Mouse (Mus musculus) liver, embryonic 12.5 days (tissue): ENCODE measurements at regions not wholly inside any gene's neighbourhood (a gene's known extent, or its start where the extent isn't known, plus 50 kb on each side); places are given as distances from the start of the nearest gene placed in this dataset.

Experiments used
- ATAC-seq: fragments of 200-750 bp; cut with Nextera tagmentation; 2 replicates; pipeline ENCODE4 v1.8.0; 2017; ENCODE audit warnings: moderate number of reproducible peaks, mild to moderate bottlenecking, moderate library complexity
- H3K27ac ChIP-seq: fragments of 300-500 bp; sonication (generic); 2 replicates; pipeline ENCODE4 v1.5.1; 2016; ENCODE audit warnings: mild to moderate bottlenecking
- H3K27me3 ChIP-seq: fragments of 300-500 bp; sonication (generic); replicated peaks from 2 replicates; pipeline ENCODE4 v1.6.1; 2016; ENCODE audit warnings: mild to moderate bottlenecking, moderate library complexity
- H3K36me3 ChIP-seq: fragments of 300-500 bp; sonication (generic); 2 replicates; pipeline ENCODE4 v1.6.1; 2016; ENCODE audit warnings: mild to moderate bottlenecking, moderate library complexity
- H3K4me1 ChIP-seq: fragments of 300-500 bp; sonication (generic); 2 replicates; pipeline ENCODE4 v1.6.1; 2016
- H3K4me2 ChIP-seq: fragments of 300-500 bp; sonication (generic); 2 replicates; pipeline ENCODE4 v1.6.1; 2016; ENCODE audit warnings: mild to moderate bottlenecking, moderate library complexity
- H3K4me3 ChIP-seq: fragments of 300-500 bp; sonication (generic); 2 replicates; pipeline ENCODE4 v1.5.1; 2016; ENCODE audit warnings: mild to moderate bottlenecking, moderate library complexity
- H3K9ac ChIP-seq: fragments of 300-500 bp; sonication (generic); 2 replicates; pipeline ENCODE4 v1.6.1; 2016; ENCODE audit warnings: mild to moderate bottlenecking, moderate library complexity
- H3K9me3 ChIP-seq: fragments of 300-500 bp; sonication (generic); replicated peaks from 2 replicates; pipeline ENCODE4 v1.6.1; 2016; ENCODE audit warnings: mild to moderate bottlenecking, moderate library complexity
- WGBS: fragments of 180-500 bp; shearing (Covaris S2); methylation state at CpG from one replicate; pipeline ENCODE4 v1.1.7; 2016; ENCODE audit not compliant: insufficient replicate concordance; 5-methylcytosine and 5-hydroxymethylcytosine counted together

DNA sequence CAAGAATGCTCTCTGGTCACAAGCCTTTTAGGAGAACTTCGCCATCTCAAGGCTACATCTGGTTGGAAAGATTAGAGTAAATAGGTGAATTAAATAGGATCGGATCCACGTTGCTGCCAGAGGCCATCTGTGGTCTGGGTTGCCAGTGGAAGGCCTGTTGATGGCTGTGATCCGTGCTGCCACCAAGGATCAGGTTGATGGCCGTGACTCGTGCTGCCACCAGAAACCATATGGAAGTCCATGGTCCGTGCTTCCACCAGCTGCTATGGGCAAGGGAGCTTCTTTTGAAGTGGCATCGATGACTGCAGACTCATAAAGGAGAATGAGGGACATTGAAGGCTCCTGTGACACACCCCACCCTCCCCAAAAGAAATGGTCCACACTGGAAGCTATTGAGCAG, 79.6 kb downstream of the Atp1a1 start:
- no peak for ATAC-seq
- Histone ChIP-seq H3K27me3 (no peaks in the 10 kb centered on the region), H3K4me3 (no peak overlapping the region), H3K36me3 (no peaks in the 10 kb centered on the region), H3K4me2 (no peak overlapping the region), H3K4me1 (peaks cover 18% of the 10 kb centered on the region), H3K9me3 (no peaks in the 10 kb centered on the region), H3K27ac (no peak overlapping the region), H3K9ac (no peak overlapping the region)
- 62% methylated on average over 8 of the region's 8 CpGs for WGBS

DNA sequence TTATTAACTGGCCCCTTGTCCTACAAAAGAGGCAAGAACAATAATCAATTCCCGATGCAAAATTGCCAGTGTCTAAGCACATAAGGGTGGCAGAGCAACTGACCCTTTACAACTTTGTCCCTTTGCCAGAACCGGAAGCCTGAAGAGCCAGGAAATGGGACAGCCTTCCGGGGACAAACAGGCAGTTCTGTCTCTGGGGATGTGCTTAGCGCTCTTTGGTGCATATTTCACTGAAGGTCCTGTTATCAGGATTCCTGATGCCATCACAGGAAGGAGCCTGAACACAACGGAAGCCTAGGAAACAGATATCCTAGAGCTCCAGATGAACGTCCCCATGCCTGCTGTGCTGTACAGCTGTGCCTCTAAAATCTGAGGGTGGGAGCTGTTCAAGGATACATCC, 80.0 kb downstream of the Atp1a1 start:
- ATAC-seq = no peak
- H3K4me3 ChIP-seq = no peak overlapping the region
- no peaks in the 10 kb centered on the region for H3K36me3 ChIP-seq
- 17% methylated on average over 6 of the region's 6 CpGs for WGBS
- no peak overlapping the region for H3K4me2 ChIP-seq
- H3K27me3 ChIP-seq = no peaks in the 10 kb centered on the region
- H3K27ac ChIP-seq = no peak overlapping the region
- no peak overlapping the region for H3K9ac ChIP-seq
- H3K9me3 ChIP-seq = no peaks in the 10 kb centered on the region
- H3K4me1 ChIP-seq = peaks cover 18% of the 10 kb centered on the region

DNA sequence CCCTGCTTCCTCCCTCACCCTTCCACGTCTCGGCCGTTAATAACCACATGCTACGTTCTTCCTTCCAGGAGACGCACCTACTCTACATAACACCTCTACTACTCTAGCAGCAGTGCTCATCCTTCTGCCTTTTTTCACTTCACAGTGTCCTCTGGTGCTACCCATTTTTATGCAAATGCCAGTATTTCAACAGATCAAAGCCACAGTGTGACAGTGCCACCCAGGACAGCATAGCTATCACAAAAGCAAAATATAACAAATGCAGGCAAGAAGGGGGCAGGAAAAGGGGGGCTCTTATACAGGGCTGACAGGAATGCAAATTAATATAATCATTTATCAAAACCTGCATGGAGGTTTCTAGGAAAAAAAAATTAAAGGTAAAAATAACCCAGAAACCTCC, 81.2 kb downstream of the Atp1a1 start:
- H3K4me1 ChIP-seq = peaks cover 18% of the 10 kb centered on the region
- no peak overlapping the region for H3K9ac ChIP-seq
- H3K9me3 ChIP-seq = no peaks in the 10 kb centered on the region
- no peak for ATAC-seq
- no peak overlapping the region for H3K4me3 ChIP-seq
- no peaks in the 10 kb centered on the region for H3K27me3 ChIP-seq
- H3K4me2 ChIP-seq = no peak overlapping the region
- no peaks in the 10 kb centered on the region for H3K36me3 ChIP-seq
- whole genome bisulfite sequencing = 85% methylated on average over 5 of the region's 5 CpGs
- H3K27ac ChIP-seq = no peak overlapping the region

DNA sequence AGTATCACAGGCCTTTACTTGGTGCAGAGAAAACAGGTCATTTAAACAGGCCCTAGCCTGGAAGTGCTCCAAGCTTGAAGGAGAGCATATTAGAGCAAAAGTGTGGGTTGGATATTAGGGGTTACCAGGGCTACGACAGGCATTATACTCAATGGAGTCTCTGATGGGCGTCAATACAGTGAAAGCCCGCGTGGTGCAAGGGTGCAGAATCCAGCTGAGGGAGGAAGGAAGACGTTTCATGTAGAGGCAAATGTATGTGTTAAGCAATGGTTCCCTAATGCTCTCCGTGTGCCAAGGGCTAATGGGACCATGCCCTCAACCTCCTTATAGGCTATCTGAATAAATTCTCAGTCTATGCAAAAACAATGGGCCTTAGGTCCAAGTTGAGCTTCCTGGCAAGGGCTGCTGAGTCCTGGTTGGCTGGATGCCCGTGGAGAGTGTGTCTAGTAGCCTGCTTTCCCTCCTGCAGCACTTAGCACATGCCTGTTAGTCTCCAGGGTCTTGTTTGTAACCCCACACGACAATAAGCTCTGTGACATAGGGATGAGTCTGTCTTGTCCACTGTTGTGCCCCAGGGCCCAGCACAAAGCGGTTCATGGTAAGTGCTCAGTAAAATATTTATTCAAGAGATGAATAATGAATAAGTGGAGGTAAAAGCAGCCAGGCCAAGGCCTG, 82.1 kb downstream of the Atp1a1 start:
- 71% methylated on average over 9 of the region's 9 CpGs for WGBS
- Histone ChIP-seq H3K4me3 (no peak overlapping the region), H3K4me2 (no peak overlapping the region), H3K9ac (no peak overlapping the region), H3K27ac (no peak overlapping the region), H3K27me3 (no peaks in the 10 kb centered on the region), H3K4me1 (peaks cover 15% of the 10 kb centered on the region), H3K36me3 (no peaks in the 10 kb centered on the region), H3K9me3 (no peaks in the 10 kb centered on the region)
- ATAC-seq = no peak

DNA sequence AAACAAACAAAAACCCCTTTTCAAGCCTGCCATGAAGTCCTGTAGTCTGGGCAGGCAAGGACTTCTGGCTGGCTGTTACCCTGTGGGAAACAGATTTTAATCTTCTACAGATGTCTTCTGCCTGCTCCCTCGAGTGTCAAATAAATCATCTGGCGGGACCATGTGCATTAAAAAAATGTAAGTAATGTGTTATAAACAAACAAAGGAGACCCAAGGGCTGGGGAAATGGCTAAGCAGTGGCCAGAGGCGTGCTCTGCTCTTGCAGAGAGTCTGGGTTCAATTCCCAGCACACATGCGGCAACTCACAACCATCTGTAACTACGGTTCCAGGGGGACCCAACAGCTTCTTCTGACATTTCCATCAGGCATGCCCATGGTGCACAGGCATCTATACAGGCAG, 83.3 kb downstream of the Atp1a1 start:
- WGBS = 62% methylated on average over 5 of the region's 5 CpGs

DNA sequence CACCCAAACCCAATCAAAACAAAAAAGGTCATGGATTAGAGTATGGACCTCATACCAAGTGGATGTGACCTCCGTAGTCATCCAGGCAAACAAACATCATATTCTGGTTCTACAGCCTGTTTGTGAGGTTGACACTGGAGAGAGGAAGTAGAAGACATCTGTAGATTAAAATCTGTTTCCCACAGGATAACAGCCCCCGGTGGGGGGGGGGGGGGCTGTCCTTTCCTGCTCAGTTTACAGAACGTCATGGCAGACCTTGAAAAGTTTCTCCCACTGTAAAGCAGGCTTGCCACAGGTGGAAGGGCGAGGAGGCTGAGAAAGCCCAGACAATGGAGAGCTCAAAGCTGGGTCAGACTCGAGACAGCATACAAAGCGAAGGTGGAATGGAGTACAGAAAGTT, 84.4 kb downstream of the Atp1a1 start:
- 27% methylated on average over 6 of the region's 6 CpGs for WGBS
- Histone ChIP-seq H3K27ac (no peak overlapping the region), H3K36me3 (no peaks in the 10 kb centered on the region), H3K9ac (no peak overlapping the region), H3K4me2 (no peak overlapping the region), H3K9me3 (no peaks in the 10 kb centered on the region), H3K27me3 (no peaks in the 10 kb centered on the region), H3K4me3 (no peak overlapping the region), H3K4me1 (peaks cover 27% of the 10 kb centered on the region)
- no peak for ATAC-seq

More for the DNA sequence above, 83.3 kb downstream of the Atp1a1 start:
- no peak overlapping the region for H3K4me2 ChIP-seq
- H3K9me3 ChIP-seq = no peaks in the 10 kb centered on the region
- no peak overlapping the region for H3K4me3 ChIP-seq
- H3K36me3 ChIP-seq = no peaks in the 10 kb centered on the region
- no peaks in the 10 kb centered on the region for H3K27me3 ChIP-seq
- peaks cover 27% of the 10 kb centered on the region for H3K4me1 ChIP-seq
- no peak for ATAC-seq
- no peak overlapping the region for H3K27ac ChIP-seq
- H3K9ac ChIP-seq = no peak overlapping the region

DNA sequence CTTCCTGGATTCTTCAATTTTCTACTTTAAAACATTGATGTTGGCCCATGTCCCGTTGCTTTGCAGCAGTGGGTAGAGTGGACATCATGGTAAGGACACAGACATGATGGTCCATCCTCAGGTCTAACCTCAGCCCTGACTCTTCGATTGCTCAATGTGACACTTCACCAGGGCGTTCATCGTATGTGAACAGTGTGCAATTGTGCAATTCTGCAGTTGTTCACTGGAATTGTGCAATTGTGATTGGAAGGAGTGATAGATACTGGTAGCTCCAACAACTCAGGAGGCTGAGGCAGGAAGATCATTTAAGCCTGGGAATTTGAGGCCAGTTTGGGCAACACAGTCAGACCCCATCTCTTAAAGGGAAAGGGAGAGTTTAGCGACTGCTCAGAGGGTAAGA, 84.9 kb downstream of the Atp1a1 start:
- Histone ChIP-seq H3K27ac (no peak overlapping the region), H3K4me3 (no peak overlapping the region), H3K27me3 (no peaks in the 10 kb centered on the region), H3K4me1 (peaks cover 22% of the 10 kb centered on the region), H3K9ac (no peak overlapping the region), H3K36me3 (no peaks in the 10 kb centered on the region), H3K9me3 (no peaks in the 10 kb centered on the region), H3K4me2 (no peak overlapping the region)
- no peak for ATAC-seq
- WGBS = 65% methylated on average over 5 of the region's 5 CpGs

DNA sequence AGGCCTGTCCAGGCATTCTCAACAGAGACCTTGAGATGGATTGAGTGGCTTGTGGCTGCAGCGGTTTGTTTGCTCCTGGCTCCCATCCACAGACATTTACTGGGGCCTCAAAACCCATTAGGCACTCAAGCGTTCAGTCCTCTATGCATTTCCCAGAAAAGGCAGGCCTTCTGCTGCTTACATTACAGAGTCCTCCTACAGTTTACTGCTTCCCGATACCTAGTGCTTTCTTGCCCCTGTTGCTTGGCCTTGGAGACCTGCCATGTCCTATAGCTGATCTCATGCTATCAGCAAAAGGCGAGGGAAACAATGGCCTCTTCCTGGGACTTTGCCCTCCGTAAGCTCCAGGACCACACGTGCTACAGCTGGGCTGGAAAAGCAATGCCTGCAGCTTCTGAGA, 85.7 kb downstream of the Atp1a1 start:
- no peak overlapping the region for H3K27ac ChIP-seq
- H3K9me3 ChIP-seq = no peaks in the 10 kb centered on the region
- peaks cover 19% of the 10 kb centered on the region; the same call in 1 of the 2 replicates for H3K4me1 ChIP-seq
- no peaks in the 10 kb centered on the region for H3K36me3 ChIP-seq
- H3K9ac ChIP-seq = no peak overlapping the region
- H3K4me3 ChIP-seq = no peak overlapping the region
- WGBS = 69% methylated on average over 6 of the region's 6 CpGs
- no peaks in the 10 kb centered on the region for H3K27me3 ChIP-seq
- H3K4me2 ChIP-seq = no peak overlapping the region
- ATAC-seq = no peak

DNA sequence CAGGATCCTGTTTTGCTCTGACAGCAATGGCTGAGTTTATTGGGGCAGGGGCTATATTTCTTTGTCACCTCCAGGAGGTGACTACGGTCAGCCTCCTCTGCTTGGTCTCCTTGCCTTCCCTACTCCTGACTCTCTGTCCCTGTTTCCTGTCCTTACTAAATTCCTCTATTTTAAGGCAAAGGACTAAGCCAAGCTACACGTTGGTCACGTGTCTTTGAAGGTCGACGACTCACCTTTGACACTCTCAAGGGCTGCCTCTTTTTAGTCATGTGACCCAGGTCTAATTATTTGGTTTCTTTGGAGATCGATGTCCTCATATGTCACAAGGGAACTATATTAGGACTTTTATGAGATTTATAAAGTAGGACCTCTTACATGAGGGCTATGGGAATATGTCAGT, 86.9 kb downstream of the Atp1a1 start:
- no peak overlapping the region for H3K4me2 ChIP-seq
- WGBS = 66% methylated on average over 6 of the region's 6 CpGs
- H3K4me3 ChIP-seq = no peak overlapping the region
- H3K27ac ChIP-seq = peak overlapping the region; percentile 64; the same call in 1 of the 2 replicates
- H3K4me1 ChIP-seq = peaks cover 19% of the 10 kb centered on the region; the same call in 1 of the 2 replicates
- ATAC-seq = no peak
- H3K36me3 ChIP-seq = no peaks in the 10 kb centered on the region
- H3K9me3 ChIP-seq = no peaks in the 10 kb centered on the region
- no peak overlapping the region for H3K9ac ChIP-seq
- no peaks in the 10 kb centered on the region for H3K27me3 ChIP-seq

DNA sequence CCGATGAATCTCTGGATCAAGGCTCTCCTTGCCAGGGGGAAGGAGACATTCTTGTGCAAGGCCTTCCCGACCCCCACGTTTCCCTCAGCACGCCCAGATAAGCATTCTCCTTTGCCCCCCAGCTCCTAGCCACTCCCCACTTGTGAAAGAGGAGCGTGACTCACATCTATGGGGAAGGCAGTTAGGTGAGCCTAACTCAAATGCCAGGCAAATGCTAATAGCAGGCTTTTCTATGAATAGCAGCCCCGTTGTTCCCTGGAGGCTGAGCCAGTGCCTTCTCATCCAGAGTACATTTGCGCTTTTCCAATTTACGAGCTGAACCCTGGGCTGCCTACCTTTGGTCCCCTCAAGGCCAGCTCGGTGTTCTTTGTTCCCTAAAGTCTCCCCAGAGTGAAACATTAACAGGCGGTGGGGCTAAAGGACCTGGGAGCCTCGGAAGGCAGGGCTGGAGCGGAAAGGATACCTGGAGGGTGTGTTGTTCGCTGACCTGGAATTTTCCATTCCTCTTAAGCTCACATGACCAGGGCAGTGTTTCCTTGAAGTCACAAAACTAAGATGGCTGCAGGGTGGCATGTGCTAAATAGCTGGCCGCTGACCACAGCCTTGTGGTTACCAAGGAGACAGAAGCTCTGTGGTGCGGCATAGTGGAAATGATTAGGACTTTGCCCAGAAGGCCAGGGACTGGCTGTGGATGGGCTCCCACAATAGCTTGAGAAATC, 87.5 kb downstream of the Atp1a1 start:
- no peaks in the 10 kb centered on the region for H3K27me3 ChIP-seq
- peak overlapping the region; percentile 64 for H3K27ac ChIP-seq
- H3K4me2 ChIP-seq = no peak overlapping the region
- peaks cover 19% of the 10 kb centered on the region; the same call in 1 of the 2 replicates for H3K4me1 ChIP-seq
- H3K9me3 ChIP-seq = no peaks in the 10 kb centered on the region
- H3K9ac ChIP-seq = no peak overlapping the region
- H3K4me3 ChIP-seq = no peak overlapping the region
- 53% methylated on average over 15 of the region's 15 CpGs for WGBS
- no peaks in the 10 kb centered on the region for H3K36me3 ChIP-seq
- ATAC-seq = peak; percentile 60

DNA sequence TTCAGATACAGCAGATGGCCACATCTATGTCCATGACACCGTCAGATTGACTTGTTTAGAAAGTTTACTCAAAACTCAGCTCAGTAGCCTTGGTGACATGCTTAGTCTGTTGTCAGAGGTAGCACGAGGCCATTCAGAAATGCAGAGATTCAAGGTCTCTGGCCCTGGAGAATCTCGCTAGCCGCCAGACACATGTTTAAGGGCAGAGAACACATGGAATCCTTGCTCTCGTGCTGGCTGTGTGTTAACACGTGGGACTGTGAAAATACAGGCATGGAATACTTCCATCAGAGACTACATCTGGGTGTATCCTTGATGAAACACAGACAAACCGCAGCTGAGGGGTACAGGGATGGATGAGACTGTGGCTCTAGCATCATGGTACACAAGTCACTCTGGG, 88.9 kb downstream of the Atp1a1 start:
- WGBS = 75% methylated on average over 7 of the region's 7 CpGs
- H3K27ac ChIP-seq = no peak overlapping the region

DNA sequence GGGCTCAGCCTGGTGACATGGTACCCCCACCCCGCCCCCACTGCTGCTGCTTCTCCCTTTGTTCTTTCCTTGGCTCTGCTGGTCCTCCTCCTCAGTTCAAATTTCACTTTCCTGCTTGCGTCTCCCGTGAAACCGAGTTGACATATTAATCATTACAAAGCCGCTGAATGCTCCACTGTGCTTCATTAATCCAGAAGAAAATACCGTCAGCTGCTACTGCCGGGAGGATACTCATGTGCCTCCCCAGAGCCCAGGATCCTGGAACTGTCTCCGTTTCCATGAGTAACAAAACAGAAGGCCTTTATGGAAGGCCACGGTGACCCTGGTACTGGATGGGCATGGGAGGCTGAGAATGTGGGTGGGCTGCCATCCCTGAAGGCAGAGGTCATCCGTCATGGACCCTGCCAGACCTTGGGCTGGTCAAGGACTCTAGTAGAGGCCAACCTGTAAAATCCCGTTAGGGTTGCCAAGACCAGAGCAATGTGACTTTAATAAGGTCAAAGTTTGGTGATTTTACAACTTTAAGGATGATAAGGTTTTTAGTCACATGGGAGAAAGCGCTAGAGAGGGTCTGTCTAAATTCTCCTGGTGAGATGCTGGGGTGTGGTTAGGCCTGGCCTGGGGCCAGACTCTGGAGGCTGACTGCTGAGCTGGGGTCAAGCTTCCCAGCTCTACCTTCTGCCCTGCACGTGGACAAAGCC, 90.7 kb downstream of the Atp1a1 start:
- 60% methylated on average over 13 of the region's 13 CpGs for WGBS
- Histone ChIP-seq H3K27me3 (no peaks in the 10 kb centered on the region), H3K4me1 (0 out of 2 replicates have a peak, but pooled peaks cover 15% of the 10 kb centered on the region), H3K27ac (no peak overlapping the region), H3K9ac (no peak overlapping the region), H3K36me3 (no peaks in the 10 kb centered on the region), H3K4me3 (no peak overlapping the region), H3K4me2 (no peak overlapping the region), H3K9me3 (no peaks in the 10 kb centered on the region)
- ATAC-seq = no peak

More for the DNA sequence above, 88.9 kb downstream of the Atp1a1 start:
- Histone ChIP-seq H3K36me3 (no peaks in the 10 kb centered on the region), H3K4me2 (no peak overlapping the region), H3K4me3 (no peak overlapping the region), H3K27me3 (no peaks in the 10 kb centered on the region), H3K9me3 (no peaks in the 10 kb centered on the region), H3K9ac (no peak overlapping the region), H3K4me1 (peaks cover 19% of the 10 kb centered on the region; the same call in 1 of the 2 replicates)
- ATAC-seq = no peak
